Mouse (Mus musculus): ENCODE measurements at regions not wholly inside any gene's neighbourhood (a gene's known extent, or its start where the extent isn't known, plus 50 kb on each side); places are given as distances from the start of the nearest gene placed in this dataset.

DNA sequence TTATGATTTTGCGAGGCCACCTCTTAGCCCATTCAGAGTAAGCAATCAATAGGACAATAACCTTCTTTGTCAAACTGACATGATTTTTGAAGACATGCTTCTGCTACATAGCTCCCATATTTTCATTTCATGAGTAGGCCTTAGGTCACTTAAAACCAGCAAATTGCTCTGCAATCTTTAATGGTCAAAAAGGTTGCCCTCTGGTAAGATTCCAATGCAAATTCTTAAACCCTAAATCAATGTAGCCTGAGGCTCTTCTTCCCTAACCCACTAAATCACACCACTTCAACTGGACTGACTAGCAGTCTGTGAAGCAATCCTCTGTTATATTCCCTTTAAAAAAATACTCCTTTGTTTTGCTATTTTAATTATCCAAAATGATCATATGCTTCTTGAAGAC lies 1359.0 kb upstream of the Nudt12 start:
- DNase-seq, result peak; percentile 3

DNA sequence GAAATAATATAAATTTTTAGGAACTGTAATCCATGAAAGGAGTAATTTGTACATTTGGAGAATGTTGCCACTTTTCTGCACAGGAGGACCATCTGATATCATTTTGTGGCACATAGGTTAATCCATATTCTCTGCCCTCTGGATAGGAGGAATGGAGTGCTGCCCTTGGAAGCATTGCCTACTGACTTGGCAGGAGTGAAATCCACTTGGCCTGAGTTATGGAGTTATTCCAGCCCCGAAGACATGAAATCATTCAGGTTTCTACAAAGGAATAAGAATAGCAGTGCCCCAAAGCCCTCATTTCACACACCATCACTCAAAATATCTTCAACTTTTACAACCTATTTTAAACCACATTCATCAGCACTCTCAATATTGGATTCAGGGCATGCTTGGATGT lies 1342.2 kb upstream of the Nudt12 start:
- DNase-seq, result no peak

DNA sequence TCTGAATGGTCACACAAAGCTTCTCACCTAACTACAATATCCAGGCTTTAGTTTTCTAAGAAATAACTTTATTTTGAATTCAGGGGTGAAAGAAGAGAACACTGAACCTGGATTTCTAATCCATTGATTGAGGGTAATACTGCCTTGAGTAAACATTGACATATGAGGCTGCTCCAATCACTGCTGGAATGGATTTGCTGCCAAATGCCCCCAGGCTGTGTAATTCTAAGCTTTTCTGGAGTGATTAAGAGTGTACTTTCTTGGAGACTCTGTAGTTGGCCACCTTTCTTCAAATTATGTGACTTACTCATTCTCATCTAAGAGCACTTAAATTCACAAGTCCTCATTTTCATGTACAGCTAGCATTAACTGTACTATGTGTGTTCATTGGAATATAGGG lies 1331.5 kb upstream of the Nudt12 start:
- DNase-seq, result no peak

DNA sequence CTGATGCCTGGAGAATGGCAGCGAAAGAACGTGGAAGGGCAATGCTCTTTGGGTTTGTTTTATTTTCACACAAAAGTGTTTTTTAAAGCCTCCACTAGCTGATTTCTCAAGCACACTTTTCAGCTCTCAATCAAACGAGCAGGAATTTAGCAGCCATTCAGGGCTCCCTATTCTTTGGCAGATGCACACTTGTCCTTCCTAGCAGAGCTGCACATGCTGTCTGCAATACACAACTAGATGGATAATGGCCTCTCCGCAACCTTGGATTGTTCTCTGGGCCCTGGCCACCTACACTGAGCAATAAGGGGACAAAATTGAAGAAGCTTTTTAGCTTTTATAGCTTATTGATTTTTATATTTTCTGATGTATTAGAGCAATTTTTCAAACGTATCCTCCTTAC lies 1324.5 kb upstream of the Nudt12 start:
- DNase-seq, result no peak

DNA sequence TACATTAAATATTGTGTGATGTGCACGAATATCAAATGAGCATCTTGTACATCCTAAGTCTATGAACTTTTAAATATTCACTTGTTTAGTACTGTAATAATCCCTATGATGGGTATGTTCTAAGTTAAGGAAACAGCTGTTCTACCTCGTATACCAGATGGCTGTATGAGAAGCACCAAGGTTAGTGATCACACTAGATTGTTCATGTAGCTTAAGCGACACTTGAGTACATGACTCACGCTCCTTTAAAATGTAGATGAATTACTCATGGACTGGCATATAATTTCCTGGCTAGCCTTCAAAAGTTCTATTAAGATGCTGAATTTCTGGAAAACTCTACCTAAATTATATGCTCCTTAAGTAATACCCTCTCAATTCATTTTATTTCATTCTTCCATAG lies 1307.9 kb upstream of the Nudt12 start:
- DNase-seq, result no peak
